Mouse (Mus musculus) megakaryocyte progenitor cell, adult 5-6 weeks (primary cell): ENCODE results near the gene Olfr544. TPM values are rescaled to one million over a fixed set of nuclear protein-coding genes. Genes with fewer than 3 reads are reported as not detected.

Experiments
- ATAC-seq: replicated peaks from 2 replicates; pipeline ENCODE4 v1.8.0; 2016; ENCODE audit warnings: mild to moderate bottlenecking, moderate TSS enrichment, inconsistent platforms; ENCODE audit not compliant: poor library complexity
- total RNA-seq, 2 experiments: library from RNA; stranded (forward) in 1 of 2; stranded (reverse) in 1 of 2; fragments of 157-497, 149-512 nt in 1 of 2; fragments of 200-1000 nt in 1 of 2; gene quantifications; 2 replicates each; pipeline versions ENCODE4 v1.2.3 to v1.2.4; 2015 to 2017

Gene Olfr544
- not detected in 2 replicates for total RNA-seq (2015)
- not detected in 2 replicates for total RNA-seq (2017)

- no peak for ATAC-seq
These were observed at the start of gene Olfr544 for GRCm38 (mm10) chr7:102488161-102488560. Olfr544 (minus strand) TSS chr7:102488313.

GRCm38 (mm10) chr7:102534449-102534848 is 46.3 kb upstream of the Olfr544 start, which contains the start of gene Olfr547:
Olfr547 (plus strand) TSS chr7:102534749.
- ATAC-seq, result no peak

- ATAC-seq, result no peak
These were observed 40.9 kb upstream of the Olfr544 start for GRCm38 (mm10) chr7:102529052-102529451.

- ATAC-seq, result no peak
These were observed 28.9 kb upstream of the Olfr544 start for GRCm38 (mm10) chr7:102517051-102517335.

- ATAC-seq, result peak; percentile 42
These were observed 28.3 kb upstream of the Olfr544 start for GRCm38 (mm10) chr7:102516261-102517050.

- ATAC-seq, result peak; percentile 49
These were observed 26.0 kb upstream of the Olfr544 start for GRCm38 (mm10) chr7:102514144-102514543.

- ATAC-seq, result peak; percentile 74
These were observed 24.8 kb upstream of the Olfr544 start for GRCm38 (mm10) chr7:102512814-102513435.

- ATAC-seq, result peak; percentile 19
These were observed 23.8 kb upstream of the Olfr544 start for GRCm38 (mm10) chr7:102511927-102512326.

GRCm38 (mm10) chr7:102509726-102510125 is 21.6 kb upstream of the Olfr544 start:
- no peak for ATAC-seq

- ATAC-seq, result no peak
These were observed 20.6 kb upstream of the Olfr544 start for GRCm38 (mm10) chr7:102508666-102509065.

GRCm38 (mm10) chr7:102508066-102508465 is 20.0 kb upstream of the Olfr544 start:
- no peak for ATAC-seq

- peak; percentile 99 for ATAC-seq
These were observed 18.7 kb upstream of the Olfr544 start for GRCm38 (mm10) chr7:102506848-102507247.

- ATAC-seq, result no peak
These were observed 13.9 kb upstream of the Olfr544 start for GRCm38 (mm10) chr7:102501986-102502385.

- no peak for ATAC-seq
These were observed 11.4 kb upstream of the Olfr544 start, which contains the start of gene Olfr545 for GRCm38 (mm10) chr7:102499473-102499872. Olfr545 (minus strand) TSS chr7:102499573.

- peak; percentile 81 for ATAC-seq
These were observed 6.3 kb upstream of the Olfr544 start for GRCm38 (mm10) chr7:102494416-102494815.

- peak; percentile 56 for ATAC-seq
These were observed 2.0 kb downstream of the Olfr544 start for GRCm38 (mm10) chr7:102486105-102486504.

GRCm38 (mm10) chr7:102484766-102485165 is 3.3 kb downstream of the Olfr544 start:
- peak; percentile 65 for ATAC-seq

GRCm38 (mm10) chr7:102483665-102484064 is 4.4 kb downstream of the Olfr544 start:
- ATAC-seq, result no peak

GRCm38 (mm10) chr7:102481579-102481978 is 6.5 kb downstream of the Olfr544 start, which contains the start of gene Olfr543:
Olfr543 (minus strand) TSS chr7:102481679.
- ATAC-seq, result no peak

GRCm38 (mm10) chr7:102480821-102481220 is 7.3 kb downstream of the Olfr544 start:
- no peak for ATAC-seq

GRCm38 (mm10) chr7:102479368-102480078 is 8.6 kb downstream of the Olfr544 start:
- ATAC-seq, result no peak

- no peak for ATAC-seq
These were observed 9.2 kb downstream of the Olfr544 start for GRCm38 (mm10) chr7:102478926-102479325.
